Mouse (Mus musculus) liver (tissue): ENCODE results near the gene Strn.
"Not testable (repeated sequence)": the region's sequence is repeated elsewhere in the genome, so short reads cannot be mapped to it uniquely, and the experiment has no call there.

Experiments
- DNase-seq: peaks from one replicate; pipeline ENCODE4 v3.0.0-alpha.2; 2020; ENCODE audit warnings: mixed read lengths

The Strn gene

DNA sequence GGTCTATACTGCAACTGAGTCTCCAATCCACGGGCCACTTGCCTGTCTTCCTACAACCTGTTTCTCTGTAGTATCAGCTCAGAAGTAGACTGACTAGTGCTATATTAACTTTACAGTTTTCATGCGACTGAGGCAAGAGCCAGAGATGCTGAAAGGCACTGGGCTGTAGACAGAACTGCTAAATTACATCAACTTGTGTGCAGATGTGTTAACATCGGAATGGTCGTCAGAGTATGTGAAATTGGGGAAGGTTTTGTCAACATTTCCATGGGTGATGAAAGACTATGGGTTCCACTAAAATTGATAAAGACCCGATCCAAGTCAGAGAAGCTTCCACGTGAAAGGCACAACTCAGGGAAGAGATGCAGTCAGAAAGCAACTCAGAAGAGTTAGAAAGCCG is 34.0 kb downstream of the Strn start:
- no peak for DNase-seq

DNA sequence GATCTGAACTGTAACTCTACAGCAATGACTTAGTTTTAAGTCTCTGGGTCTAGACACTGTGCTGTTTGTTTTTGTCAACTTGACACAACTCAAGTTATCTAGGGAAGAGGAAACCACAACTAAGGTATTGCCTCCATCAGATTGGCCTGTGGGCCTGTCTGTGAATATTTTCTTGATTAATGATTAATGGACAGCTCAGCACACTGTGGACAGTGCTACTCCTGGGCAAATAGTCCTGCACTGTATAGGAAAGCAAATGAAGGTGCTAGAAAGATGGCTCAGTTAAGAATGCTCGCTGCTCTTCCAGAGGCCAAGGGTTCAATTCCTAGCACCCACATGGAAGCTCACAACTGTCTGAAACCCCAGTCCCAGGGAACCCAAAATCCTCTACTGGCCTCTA is 38.0 kb downstream of the Strn start:
- no peak for DNase-seq

DNA sequence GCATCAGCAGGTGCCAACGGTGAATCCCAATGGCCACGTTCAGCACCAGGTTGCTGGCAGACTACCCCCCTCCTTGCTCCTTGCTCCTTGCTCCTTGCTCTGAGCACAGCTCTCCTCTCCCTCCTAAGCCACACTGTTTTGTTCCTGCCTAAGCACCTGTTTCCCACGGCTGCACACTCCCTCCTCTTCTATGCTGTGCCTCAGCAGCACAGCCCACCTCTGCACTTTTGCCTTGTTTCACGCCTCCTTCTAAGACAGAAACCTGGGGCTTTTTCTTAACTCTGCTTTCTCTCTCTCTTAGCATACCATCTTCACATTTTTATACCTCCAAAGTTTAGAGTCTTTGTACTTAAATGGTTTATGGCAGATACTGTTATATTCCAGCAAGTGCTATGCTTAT is 39.5 kb downstream of the Strn start:
- DNase-seq = no peak

DNA sequence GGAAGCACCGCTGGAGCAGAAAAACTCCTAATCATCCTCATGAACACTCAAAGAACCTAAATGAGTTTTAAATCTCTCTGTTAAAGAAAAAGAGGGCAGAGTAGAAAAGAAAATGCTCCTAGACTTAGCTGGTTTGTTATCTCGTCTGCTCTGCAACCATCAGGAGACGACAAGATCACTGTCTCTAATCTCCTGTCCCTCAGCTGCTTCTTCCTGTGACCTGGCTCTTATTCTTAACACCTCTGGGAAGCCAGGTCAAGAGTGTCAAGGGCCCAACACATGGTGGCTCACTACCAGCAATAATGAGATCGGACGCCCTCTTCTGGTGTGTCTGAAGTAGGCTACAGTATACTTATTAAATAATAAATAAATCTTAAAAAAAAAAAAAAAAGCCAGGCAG is 40.1 kb downstream of the Strn start:
- DNase-seq = no peak

DNA sequence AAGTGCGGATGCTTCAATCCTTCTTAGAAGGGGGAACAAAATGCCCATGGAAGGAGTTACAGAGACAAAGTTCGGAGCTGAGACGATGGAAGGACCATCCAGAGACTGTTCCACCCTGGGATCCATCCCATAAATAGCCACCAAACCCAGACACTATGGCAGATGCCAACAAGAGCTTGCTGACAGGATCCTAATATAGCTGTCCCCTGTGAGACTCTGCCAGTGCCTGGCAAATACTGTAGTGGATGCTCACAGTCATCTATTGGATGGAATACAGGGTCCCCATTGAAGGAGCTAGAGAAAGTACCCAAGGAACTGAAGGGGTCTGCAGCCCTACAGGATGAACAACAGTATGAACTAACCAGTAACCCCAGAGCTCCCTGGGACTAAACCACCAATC is 47.8 kb downstream of the Strn start:
- not testable (repeated sequence) for DNase-seq

DNA sequence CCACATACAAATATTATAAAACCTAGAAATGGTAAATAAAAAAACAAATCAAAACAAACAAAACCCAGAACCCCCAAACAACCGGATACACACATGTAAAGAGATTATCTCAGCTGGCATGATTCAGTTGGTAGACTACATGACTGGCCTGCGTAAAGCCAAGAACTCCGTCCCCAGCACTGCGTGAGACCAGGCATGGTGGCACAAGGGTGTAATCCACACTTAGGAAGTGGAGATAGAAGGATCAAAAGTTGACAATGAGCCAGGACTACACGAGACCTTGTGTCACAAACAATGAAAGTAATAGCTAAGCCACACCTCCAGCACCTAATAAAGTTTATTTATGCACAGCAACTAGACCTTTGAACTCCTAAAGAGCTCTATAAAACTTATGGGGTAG is 49.0 kb downstream of the Strn start:
- no peak for DNase-seq

DNA sequence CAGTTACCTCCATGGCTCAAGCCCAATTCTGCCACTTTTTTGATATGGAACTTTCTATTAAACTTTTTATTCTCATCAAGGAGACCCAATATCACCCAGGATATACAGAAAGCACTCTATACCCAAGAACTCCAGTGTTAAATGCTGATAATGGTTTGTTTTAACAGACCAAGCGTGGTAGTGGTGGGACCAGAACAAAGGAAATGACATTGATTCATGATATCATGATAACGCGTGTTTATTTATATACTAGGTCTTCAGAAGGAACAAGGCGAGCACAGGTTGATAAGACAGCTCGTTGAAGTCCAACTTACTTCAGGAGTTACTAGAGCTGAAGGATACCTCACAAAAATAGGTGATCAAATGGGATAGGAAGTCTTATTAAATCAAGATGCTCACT is 52.0 kb downstream of the Strn start:
- no peak for DNase-seq

DNA sequence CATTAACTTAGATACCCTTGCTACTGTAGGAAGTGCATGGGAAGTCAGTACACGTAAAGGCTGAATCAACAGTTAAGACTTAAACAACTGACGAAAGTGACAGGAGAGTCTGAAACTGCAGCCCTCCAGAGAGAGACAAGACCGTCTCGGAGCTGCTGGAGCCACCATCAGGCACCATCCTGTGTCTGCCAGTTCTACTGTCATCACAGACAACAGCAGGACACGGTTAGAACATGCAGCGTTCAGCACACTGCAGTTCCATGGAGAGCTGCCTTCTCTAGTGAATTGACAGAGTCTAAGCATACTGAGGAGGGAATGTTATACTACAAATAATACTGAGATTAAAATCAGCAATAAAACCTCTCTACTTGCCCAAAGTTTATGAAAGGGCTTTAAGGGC is 54.6 kb downstream of the Strn start:
- no peak for DNase-seq

DNA sequence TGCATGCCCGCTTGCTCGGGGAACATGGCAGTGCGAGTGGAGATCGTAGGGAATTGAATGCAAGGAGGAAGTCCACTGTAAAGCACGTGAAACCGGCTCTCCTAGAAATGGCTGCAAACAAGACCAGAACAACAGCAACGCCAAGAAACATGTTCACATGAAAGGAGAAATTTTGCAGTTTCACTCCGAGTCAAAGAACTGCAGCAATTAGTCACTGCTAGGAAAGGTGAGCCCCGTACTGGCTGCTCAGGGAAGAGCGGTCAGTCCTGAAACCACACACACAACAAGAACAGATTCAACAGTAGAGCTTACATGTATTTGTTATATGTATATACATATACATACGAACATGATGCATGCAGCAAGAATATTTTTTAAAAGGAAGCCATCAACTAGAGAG is 57.5 kb downstream of the Strn start:
- no peak for DNase-seq

DNA sequence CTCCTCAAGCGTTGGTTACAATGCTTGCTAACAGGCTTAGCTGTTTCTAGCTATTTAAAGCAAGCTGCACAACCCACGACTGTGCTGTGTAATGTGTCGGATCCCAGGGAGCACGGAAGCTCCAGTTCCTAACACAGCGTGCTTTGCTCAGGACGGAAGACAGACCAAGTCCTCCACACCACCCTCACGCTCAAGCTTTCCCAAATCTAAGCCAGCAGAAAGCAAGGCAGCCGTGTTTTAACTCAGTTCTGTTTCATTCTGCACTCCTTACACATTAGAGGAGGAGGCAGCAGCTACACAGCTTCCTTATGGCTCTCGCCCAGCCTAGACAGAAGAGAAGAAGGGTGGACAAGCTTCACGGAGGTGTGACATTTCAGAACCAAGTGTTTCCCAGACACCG is 60.2 kb downstream of the Strn start:
- no peak for DNase-seq

DNA sequence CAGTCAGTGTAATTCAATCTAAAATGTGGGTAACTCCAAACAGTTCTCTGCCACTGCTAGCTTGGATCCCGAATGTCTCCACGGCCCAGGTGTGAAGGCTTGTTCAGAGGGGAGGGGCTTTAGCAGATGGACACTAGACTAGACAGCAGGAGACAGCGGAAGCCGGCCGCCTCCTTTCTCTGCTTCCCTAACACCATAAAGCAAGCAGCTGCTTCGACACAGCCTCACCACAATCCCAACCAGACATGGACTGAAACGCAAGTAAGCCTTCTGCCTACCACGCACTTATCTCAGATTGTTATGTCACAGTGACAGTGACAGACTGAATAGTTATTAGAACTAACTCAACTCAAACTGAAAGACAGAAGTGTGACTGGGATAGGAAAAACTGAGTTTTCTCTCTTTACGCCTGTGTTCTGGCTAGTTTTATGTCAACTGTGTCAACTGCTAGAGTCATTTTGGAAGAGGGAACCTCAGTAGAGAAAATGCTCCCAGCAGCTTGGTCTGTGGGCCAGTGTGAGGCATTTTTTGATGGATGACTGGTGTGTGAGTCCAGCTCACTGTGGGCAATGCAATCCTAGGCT is 71.9 kb downstream of the Strn start:
- no peak for DNase-seq

DNA sequence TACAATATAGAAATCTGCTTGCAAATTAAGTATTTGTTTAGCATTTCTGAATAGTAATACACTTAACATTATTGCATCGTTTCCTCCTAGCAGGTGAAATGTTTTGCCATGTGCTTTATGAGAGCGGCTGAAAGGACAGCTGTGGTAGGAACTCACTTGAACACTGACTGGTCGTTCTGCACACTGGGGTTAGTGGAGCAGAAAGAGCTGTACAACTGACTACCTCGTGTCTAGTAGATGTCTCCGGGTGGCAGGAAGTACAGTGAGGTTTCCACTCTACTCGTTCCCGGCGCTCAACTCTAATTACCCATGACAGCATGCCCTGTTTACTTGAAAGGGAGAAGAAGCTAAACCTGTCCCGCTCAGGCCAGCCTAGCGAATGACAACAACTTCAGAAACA is 82.2 kb downstream of the Strn start:
- DNase-seq = no peak

DNA sequence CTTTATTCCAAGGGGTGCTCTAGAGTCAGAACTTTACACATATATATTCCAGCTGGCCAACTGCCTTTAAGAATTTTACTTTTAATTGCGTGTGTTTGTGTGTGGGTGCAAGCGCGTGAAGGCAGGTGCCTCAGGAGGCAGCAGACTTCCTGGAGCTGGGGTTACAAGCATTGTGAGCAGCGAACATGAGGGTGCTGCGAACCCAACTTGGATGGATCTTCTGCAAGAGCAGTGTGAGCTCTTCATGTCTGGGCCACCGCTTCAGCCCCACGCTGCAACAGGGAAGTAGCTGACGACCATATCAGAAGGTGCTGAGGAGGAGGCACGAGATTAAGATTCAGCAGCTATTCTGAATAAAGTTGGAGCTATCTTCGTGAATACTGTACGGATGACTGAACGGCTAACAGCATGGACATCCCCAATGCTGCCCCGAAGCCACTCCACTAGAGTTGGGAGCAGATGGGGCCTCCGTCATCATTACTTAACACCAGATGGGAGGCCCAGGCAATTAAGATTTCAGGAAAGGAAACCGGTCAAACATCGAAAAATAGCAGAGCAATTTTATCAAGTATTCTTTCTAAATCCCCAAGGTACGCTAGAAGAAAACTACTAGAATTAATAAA is 93.0 kb downstream of the Strn start:
- no peak for DNase-seq

DNA sequence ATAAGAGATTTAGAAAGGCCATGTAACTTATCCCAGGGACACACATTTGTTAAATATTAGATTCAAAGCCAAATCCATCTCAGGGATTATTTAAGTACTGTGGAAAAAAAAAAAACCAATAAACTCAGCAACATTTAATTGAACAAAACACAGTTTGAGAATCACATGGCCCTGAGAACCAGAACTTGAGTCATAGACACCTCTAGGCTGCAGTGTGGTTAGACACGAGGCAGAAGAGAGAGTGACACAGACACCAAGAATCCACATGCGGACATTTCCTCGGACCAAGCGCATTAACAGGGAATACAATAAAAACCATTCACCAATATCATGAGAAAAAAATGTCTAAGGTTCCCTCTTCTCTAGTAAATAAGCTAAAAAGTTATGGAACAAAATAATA is 94.7 kb downstream of the Strn start:
- DNase-seq = no peak

DNA sequence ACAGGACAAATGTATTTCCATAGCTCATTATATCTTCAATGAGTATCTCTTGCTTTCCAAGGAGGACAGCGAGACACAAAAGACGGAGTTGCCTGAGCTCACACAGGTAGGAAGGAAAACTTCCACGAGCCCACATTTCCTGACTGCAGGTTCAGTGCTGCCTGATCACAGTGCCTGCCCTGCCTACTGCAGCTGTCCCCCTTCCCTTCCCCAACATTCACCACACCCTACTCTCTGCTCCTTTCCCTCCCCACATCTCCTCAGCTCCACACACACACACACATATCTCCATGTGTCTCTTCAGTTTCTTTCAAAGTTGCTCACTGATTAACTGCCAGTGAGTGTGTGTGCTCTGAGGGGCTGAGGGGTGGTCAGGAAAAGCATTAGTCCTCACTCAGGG is 96.6 kb downstream of the Strn start:
- no peak for DNase-seq

DNA sequence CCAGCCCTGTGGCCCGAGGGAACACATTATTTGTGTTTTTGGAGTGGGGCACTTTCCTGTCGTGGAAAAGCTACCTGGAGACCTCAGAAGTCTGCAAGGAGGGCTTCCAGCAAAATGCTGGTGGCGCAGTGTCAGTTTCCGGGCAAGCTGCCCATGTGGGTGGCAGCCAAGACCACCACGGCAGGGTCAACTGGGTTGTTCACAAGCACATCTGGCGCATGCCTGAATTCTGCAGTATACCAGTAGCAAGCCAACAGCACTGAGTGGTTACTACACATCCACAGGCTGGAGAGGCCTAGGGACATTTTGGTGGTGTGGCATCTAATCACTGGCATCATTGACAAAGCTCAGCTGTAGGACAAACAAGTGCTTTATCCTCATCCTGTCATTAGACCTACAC is 97.9 kb downstream of the Strn start:
- no peak for DNase-seq

DNA sequence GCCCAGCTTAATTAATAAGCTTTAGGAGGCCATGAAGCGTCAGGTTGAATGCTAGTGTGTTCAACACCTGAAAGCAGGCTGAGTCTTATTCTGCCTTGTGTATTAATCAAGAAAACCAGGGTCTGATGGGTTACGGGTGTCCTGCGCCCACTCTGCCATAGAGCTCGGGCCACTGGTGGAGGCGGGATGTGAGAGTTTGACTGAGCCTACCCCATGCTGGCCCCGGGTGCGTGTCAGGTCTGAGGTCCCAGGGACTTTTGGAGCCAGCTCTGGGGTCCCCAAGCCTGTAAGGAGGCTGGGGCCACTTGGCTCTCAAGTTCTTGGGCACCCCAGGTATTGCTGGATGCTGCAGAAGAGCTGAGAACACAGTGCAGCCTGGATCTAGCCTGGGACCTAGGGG is 99.9 kb downstream of the Strn start:
- DNase-seq = no peak

DNA sequence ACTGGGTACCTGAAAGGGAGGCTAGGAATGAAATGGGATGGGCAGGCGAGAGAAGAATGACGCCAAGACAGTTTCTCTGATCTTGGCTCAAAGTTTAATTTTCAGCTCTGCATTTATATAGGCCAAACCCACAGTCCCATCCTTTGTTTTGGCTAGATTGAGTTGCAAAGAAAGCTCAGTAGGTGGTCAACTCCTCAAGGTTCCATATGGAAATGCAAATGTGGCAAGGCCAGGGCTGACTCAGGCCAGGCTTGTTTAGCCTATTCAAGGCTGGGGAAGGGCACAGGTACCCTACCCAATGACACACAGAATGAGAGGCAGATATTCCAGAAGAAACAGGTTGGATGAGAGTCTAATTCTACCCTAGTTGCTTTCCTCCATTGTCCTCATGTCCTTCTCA is 101.4 kb downstream of the Strn start:
- no peak for DNase-seq

DNA sequence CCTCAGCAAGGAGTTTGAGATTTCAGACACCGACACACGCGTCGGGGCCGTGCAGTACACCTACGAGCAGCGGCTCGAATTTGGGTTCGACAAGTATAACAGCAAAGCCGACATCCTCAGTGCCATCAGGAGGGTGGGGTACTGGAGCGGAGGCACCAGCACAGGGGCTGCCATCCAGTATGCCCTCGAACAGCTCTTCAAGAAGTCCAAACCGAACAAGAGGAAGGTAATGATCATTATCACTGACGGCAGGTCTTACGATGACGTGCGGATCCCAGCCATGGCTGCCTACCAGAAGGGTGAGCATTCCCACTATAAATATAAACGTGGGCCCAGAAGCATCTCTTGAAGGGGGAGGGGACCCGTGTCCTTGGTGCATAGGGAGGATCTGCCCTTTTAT is 112.1 kb downstream of the Strn start:
- DNase-seq = no peak

DNA sequence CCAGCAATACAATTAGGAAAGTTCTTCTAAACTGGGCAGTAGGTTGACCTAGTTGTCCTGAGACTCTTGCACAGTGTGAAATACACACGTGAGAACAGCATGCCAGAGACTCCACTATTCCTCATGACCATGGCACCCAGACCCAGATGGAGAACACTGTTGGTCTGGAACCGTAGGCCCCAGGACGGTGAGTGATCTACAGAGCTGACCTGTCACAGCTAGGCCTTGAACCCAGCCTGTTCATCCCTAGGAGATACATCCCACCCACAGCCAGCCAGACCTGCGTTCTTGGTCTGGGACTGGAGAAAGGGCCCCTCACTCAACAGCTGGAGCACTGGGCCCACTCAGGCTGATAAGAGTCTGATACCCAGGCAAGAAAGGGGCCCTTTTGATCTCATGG is 115.1 kb downstream of the Strn start:
- no peak for DNase-seq

DNA sequence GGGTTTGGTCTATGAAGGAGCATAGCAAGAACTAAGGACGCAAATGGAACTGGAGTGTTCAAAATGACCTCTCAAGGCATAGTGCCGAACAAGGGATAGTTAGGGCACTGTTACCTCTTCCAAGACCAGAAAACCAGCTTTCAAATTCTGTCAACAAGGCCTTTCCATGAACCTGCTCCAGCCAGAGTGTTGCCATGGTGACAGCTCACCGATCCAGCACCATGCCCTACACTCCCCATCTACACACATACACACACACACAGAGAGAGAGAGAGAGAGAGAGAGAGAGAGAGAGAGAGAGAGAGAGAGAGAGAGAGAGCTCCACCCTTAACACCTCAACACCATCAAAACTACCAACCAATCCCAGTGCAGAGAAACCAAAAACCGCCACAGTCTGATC is 116.3 kb downstream of the Strn start:
- no peak for DNase-seq

DNA sequence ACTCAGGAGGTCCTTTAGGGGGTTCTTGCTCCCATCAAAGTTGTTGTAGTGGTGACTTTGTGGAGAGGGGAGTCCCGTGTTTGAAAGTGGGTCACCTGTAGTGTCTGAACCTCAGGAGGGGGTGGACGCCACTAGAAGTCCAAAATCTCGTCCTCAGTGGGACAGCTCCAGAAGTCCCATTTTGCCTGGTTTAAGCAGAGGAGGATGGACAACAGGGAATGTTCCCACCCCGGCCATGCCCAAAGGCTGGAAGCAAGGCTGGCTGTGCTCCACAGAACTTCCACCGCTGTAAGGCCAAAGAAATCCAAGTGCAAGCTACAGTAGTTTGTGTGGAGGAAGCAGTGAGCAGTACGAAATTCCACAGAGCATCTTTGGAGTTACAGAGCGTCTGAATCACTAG is 117.0 kb downstream of the Strn start:
- no peak for DNase-seq

DNA sequence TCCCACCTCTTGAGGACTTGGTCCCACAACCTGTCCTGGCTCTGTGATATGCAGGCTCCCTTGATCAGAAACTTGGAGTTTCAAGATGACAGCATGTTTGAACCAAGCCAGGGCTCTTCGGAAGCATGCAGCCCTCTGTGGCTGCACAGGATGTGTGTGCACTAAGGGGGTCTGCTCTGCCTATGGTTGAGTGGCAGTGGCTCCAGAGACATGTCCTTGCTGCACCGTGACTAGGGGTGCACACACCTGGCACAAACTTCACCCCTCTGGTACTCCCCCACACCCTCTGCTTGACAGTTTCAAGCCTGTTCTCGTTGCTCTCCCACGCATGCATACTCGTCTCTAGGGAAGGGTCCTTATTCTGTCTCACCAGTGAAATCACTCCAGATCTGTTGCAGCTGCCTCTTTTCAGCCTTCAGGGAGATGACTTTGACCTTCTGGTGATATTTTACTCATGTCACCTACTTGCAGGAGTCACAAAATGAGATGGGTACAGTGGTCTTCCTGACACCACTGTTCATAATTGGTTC is 118.8 kb downstream of the Strn start:
- no peak for DNase-seq

DNA sequence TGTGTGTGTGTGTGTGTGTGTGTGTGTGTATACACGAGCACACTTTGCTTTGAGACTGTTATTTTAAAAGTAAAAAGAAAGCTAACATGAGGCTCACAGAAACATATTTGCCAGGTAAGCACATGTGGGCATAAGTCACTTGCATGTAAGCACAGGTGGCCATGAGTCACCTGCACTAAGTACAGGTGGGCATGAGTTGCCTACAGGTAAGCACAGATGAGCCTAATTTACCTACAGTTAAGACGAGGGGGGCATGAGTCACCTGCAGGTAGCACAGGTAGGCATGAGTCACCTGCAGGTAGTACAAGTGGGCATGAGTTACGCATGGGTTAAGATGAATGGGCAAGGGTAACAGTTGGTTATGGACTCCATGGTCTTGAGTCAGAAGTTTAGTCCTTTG is 121.9 kb downstream of the Strn start:
- DNase-seq = no peak

DNA sequence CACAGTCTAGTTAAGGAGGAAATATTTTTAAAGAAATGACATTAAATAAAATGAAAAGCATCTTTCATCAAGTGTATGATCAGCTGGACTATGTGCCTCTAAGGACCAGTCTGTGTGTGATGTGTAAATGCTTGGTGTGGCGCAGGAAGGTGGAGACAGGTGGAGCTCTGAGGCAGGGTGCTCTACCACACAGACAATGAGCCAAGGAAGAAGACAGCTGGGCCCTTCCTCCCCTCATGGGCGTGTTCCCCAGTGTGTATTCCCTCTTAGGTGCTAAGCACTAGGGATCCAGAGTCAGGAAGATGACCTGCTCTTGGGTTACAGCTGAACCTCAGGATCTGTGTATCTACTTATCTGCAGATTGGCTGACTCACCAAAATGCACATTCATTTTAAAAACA is 122.5 kb downstream of the Strn start:
- DNase-seq = no peak
